Comparison of ENCODE assay signal across 21 mouse cellular contexts in genomic region chr6:65339391-65339790, GRCm38 (mm10). TPM values are rescaled to one million over a fixed set of nuclear protein-coding genes. Genes with fewer than 3 reads are reported as not detected.
A peak's percentile ranks its signal among the peaks of the same experiment; 100 is the strongest.
DNase-seq lines count a peak whose midpoint lies in the region; ATAC-seq and TF ChIP-seq lines count a peak whose summit lies in the region.
"Had no signal": no experiment of that assay in that cellular context is flagged by ENCODE, and none has a peak within 500 bp of the region (broad histone marks: within the 10 kb centered on the region; RNA-seq: fewer than 3 reads in every experiment).

No protein-coding gene starts in this region.

- intact Hi-C loops in gastrocnemius, adult 2 months (cut with DNase I): no loop called here

- no peak overlapping the region for H3K4me3 ChIP-seq in forebrain, embryonic 11.5 days (ENCODE audit: low read depth, low read length)
- no peak overlapping the region for H3K4me3 ChIP-seq in forebrain, embryonic 15.5 days
- H3K4me3 ChIP-seq in midbrain, embryonic 15.5 days: no peak overlapping the region
- H3K4me3 ChIP-seq in gastrocnemius, adult 2 months: no peak overlapping the region
- H3K4me3 ChIP-seq: embryonic facial prominence, embryonic 13.5 days had no signal

- H3K27ac ChIP-seq in forebrain, embryonic 11.5 days (ENCODE audit: low read depth, low read length): no peak overlapping the region
- H3K27ac ChIP-seq in forebrain, embryonic 15.5 days (replicated peaks): no peak overlapping the region
- H3K27ac ChIP-seq in midbrain, embryonic 15.5 days: no peak overlapping the region
- H3K27ac ChIP-seq in gastrocnemius, adult 2 months: no peak overlapping the region
- H3K27ac ChIP-seq: embryonic facial prominence, embryonic 13.5 days had no signal

- H3K9me3 ChIP-seq in forebrain, embryonic 11.5 days (ENCODE audit: control insufficient read depth, low read length): no peaks in the 10 kb centered on the region
- H3K9me3 ChIP-seq in forebrain, embryonic 15.5 days: no peaks in the 10 kb centered on the region
- no peaks in the 10 kb centered on the region for H3K9me3 ChIP-seq in midbrain, embryonic 15.5 days
- H3K9me3 ChIP-seq: embryonic facial prominence, embryonic 13.5 days had no signal

- no peak overlapping the region for H3K4me2 ChIP-seq in forebrain, embryonic 11.5 days (ENCODE audit: low read depth, low read length, severe bottlenecking)
- no peak overlapping the region for H3K4me2 ChIP-seq in forebrain, embryonic 15.5 days (replicated peaks)
- no peak overlapping the region for H3K4me2 ChIP-seq in midbrain, embryonic 15.5 days
- H3K4me2 ChIP-seq: embryonic facial prominence, embryonic 13.5 days had no signal

- TF ChIP-seq POLR2A in brain, embryonic 14.5 days (IDR thresholded peaks at IDR 0.05; ENCODE audit: borderline replicate concordance, extremely low read depth, insufficient read depth, insufficient read length, poor library complexity, severe bottlenecking): no peak

- ATAC-seq in forebrain, embryonic 11.5 days (replicated peaks; ENCODE audit: low FRiP score): peak; percentile 67; the same call in 1 of the 2 replicates
- no peak for ATAC-seq in forebrain, embryonic 15.5 days (replicated peaks)
- ATAC-seq in midbrain, embryonic 15.5 days (replicated peaks): no peak
- ATAC-seq: forebrain, embryonic 14.5 days; forebrain, postnatal 0 days had no signal

- no peaks in the 10 kb centered on the region for H3K27me3 ChIP-seq in forebrain, embryonic 11.5 days (ENCODE audit: control insufficient read depth, insufficient read depth, low read length)
- no peaks in the 10 kb centered on the region for H3K27me3 ChIP-seq in forebrain, embryonic 15.5 days
- no peaks in the 10 kb centered on the region for H3K27me3 ChIP-seq in midbrain, embryonic 15.5 days (replicated peaks)
- H3K27me3 ChIP-seq: embryonic facial prominence, embryonic 13.5 days had no signal

- no peak for TF ChIP-seq CTCF in brain, embryonic 14.5 days (IDR thresholded peaks at IDR 0.05; ENCODE audit: borderline replicate concordance, extremely low read depth, insufficient read depth, insufficient read length)
- no peak for TF ChIP-seq CTCF in gastrocnemius, adult 2 months (IDR thresholded peaks at IDR 0.05)

- DNase-seq in forebrain, embryonic 11.5 days (ENCODE audit: low spot score): no peak
- DNase-seq in brain, embryonic 14.5 days (ENCODE audit: low read depth): peak; percentile 12
- DNase-seq in retina, embryonic 14.5 days (ENCODE audit: low spot score): peak; percentile 60
- DNase-seq in gastrocnemius, adult 2 months: no peak
- DNase-seq: adrenal gland, adult 2 months; adrenal gland, postnatal 10 days; adrenal gland, postnatal 25 days; cerebellum, adult 11-12 months; cerebellum, adult 2 months; cerebellum, adult 9-10 months; cerebellum, postnatal 10 days; cerebellum, postnatal 25 days; forebrain, postnatal 0 days had no signal

- no peak overlapping the region for H3K9ac ChIP-seq in forebrain, embryonic 11.5 days (ENCODE audit: low read length)
- no peak overlapping the region for H3K9ac ChIP-seq in forebrain, embryonic 15.5 days (replicated peaks)
- H3K9ac ChIP-seq in midbrain, embryonic 15.5 days: no peak overlapping the region
- H3K9ac ChIP-seq: embryonic facial prominence, embryonic 13.5 days; forebrain, postnatal 0 days had no signal

- H3K4me1 ChIP-seq in forebrain, embryonic 11.5 days (replicated peaks; ENCODE audit: control insufficient read depth, insufficient read depth, low read length): peaks cover 3% of the 10 kb centered on the region; the same call in 1 of the 2 replicates
- H3K4me1 ChIP-seq in forebrain, embryonic 15.5 days: no peaks in the 10 kb centered on the region
- H3K4me1 ChIP-seq in midbrain, embryonic 15.5 days: no peaks in the 10 kb centered on the region
- H3K4me1 ChIP-seq: embryonic facial prominence, embryonic 13.5 days had no signal

- no peaks in the 10 kb centered on the region for H3K36me3 ChIP-seq in forebrain, embryonic 11.5 days (ENCODE audit: control insufficient read depth, insufficient read depth, low read length)
- H3K36me3 ChIP-seq in forebrain, embryonic 15.5 days: no peaks in the 10 kb centered on the region
- H3K36me3 ChIP-seq in midbrain, embryonic 15.5 days (replicated peaks): no peaks in the 10 kb centered on the region
- H3K36me3 ChIP-seq: embryonic facial prominence, embryonic 13.5 days had no signal

RNA-seq across cellular contexts. Expression of gene C130060K24Rik, which starts 41.5 kb away (rescaled TPM):
- 6.4 and 9.8 TPM in 2 replicates for polyA plus RNA-seq in forebrain, embryonic 11.5 days (2014; fragmentation: Nextera tagmentation; extraction: Ambion mirVana)
- 1.4 and 1.6 TPM in 2 replicates for polyA plus RNA-seq in forebrain, embryonic 15.5 days (2015; fragmentation: Nextera tagmentation; extraction: Ambion mirVana)
- 1.6 and 2.3 TPM in 2 replicates for polyA plus RNA-seq in brain, embryonic 14.5 days (2012; rRNA removed)
- polyA plus RNA-seq in midbrain, embryonic 15.5 days (2015; fragmentation: Nextera tagmentation; extraction: Ambion mirVana): 1.5 and 1.6 TPM in 2 replicates
- not detected for total RNA-seq in gastrocnemius, adult 2 months (2021)
- total RNA-seq: adrenal gland, adult 2 months; adrenal gland, postnatal 10 days; adrenal gland, postnatal 25 days; adrenal gland, postnatal 4 days; ES-E14; MEL had no signal
- polyA plus RNA-seq: adrenal gland, adult 2 months; C2C12 had no signal

Comparison
In these comparisons a context has a peak if more than half of its experiments do, and no peak if none do; other contexts are left out.
1. DNase-seq: peak in brain, embryonic 14.5 days (single experiment) and retina, embryonic 14.5 days (single experiment); none in forebrain, embryonic 11.5 days (single experiment) and gastrocnemius, adult 2 months (single experiment).